Mouse (Mus musculus) midbrain, postnatal 0 days (tissue): Measurements from ENCODE around the gene Pga5. TPM values are rescaled to one million over a fixed set of nuclear protein-coding genes. Genes with fewer than 3 reads are reported as not detected.

ENCODE experiments used
- ATAC-seq: fragments of 200-750 bp; cut with Nextera tagmentation; 2 replicates; pipeline ENCODE4 v1.8.0; 2017; ENCODE audit warnings: moderate number of reproducible peaks, mild to moderate bottlenecking, moderate TSS enrichment, moderate library complexity; ENCODE audit not compliant: low FRiP score
- DNase-seq: peaks from one replicate; pipeline ENCODE4 v3.0.0-alpha.2; 2015; ENCODE audit warnings: low spot score
- H3K27ac ChIP-seq: fragments of 300-500 bp; sonication (generic); 2 replicates; pipeline ENCODE4 v1.5.1; 2014; ENCODE audit warnings: low read depth, mild to moderate bottlenecking, low read length, mixed read lengths
- H3K27me3 ChIP-seq: fragments of 300-500 bp; sonication (generic); 2 replicates; pipeline ENCODE4 v1.6.1; 2014; ENCODE audit warnings: low read length, control low read depth, mixed read lengths; ENCODE audit not compliant: insufficient read depth
- H3K36me3 ChIP-seq: fragments of 300-500 bp; sonication (generic); 2 replicates; pipeline ENCODE4 v1.6.1; 2014; ENCODE audit warnings: low read length, control low read depth, mixed read lengths; ENCODE audit not compliant: insufficient read depth
- H3K4me1 ChIP-seq: fragments of 300-500 bp; sonication (generic); 2 replicates; pipeline ENCODE4 v1.6.1; 2014; ENCODE audit warnings: mild to moderate bottlenecking, control low read depth, antibody characterized with exemption, low read length, mixed read lengths; ENCODE audit not compliant: insufficient read depth
- H3K4me2 ChIP-seq: fragments of 300-500 bp; sonication (generic); 2 replicates; pipeline ENCODE4 v1.6.1; 2014; ENCODE audit warnings: low read depth, mild to moderate bottlenecking, low read length, mixed read lengths; ENCODE audit not compliant: poor library complexity, severe bottlenecking
- H3K4me3 ChIP-seq: fragments of 300-500 bp; sonication (generic); 2 replicates; pipeline ENCODE4 v1.5.1; 2014; ENCODE audit warnings: low read depth, mild to moderate bottlenecking, low read length, moderate library complexity
- H3K9ac ChIP-seq: fragments of 300-500 bp; sonication (generic); replicated peaks from 2 replicates; pipeline ENCODE4 v1.6.1; 2014; ENCODE audit warnings: mild to moderate bottlenecking, low read length, moderate library complexity, mixed read lengths; ENCODE audit not compliant: poor library complexity, severe bottlenecking
- H3K9me3 ChIP-seq: fragments of 300-500 bp; sonication (generic); 2 replicates; pipeline ENCODE4 v1.6.1; 2016; ENCODE audit warnings: low read length, control low read depth
- CTCF ChIP-seq: IDR thresholded peaks from 2 replicates; pipeline ENCODE4 v1.5.1; 2016; ENCODE audit warnings: antibody characterized with exemption, mild to moderate bottlenecking
- WGBS: fragments of 180-500 bp; shearing (Covaris S2); extraction: QIAGEN DNeasy Blood & Tissue Kit; methylation state at CpG from one replicate; pipeline ENCODE4 v1.1.7; 2014; 5-methylcytosine and 5-hydroxymethylcytosine counted together
- polyA plus RNA-seq: library from polyadenylated mRNA; unstranded; fragments of >200 nt; fragmentation: Nextera tagmentation; extraction: Ambion mirVana; gene quantifications from 2 replicates; pipeline ENCODE4 v1.2.1, GENCODE M21; 2015
- total RNA-seq: library from RNA; depleted of rRNA; stranded (reverse); fragments of >200 nt; gene quantifications from 2 replicates; pipeline ENCODE4 v1.2.3, GENCODE M21; 2014; rRNA removed

Gene Pga5
- total and polyA plus RNA-seq, 2 experiments from 2014 or later = not detected

GRCm38 (mm10) chr19:10640589-10641378, 37.1 kb downstream of the Pga5 start:
- ATAC-seq (no peak), DNase-seq (no peak)
- Histone ChIP-seq H3K36me3 (no peaks in the 10 kb centered on the region), H3K4me3 (no peak overlapping the region), H3K9ac (peak overlapping the region; percentile 24; the same call in 1 of the 2 replicates), H3K27ac (no peak overlapping the region), H3K27me3 (no peaks in the 10 kb centered on the region), H3K9me3 (no peaks in the 10 kb centered on the region), H3K4me2 (no peak overlapping the region), H3K4me1 (no peaks in the 10 kb centered on the region)
- 47% methylated on average over 13 of the region's 13 CpGs for WGBS
- no peak for TF ChIP-seq CTCF

GRCm38 (mm10) chr19:10640080-10640479, 37.8 kb downstream of the Pga5 start:
- Histone ChIP-seq H3K4me3 (no peak overlapping the region), H3K9ac (no peak overlapping the region), H3K4me2 (no peak overlapping the region), H3K9me3 (no peaks in the 10 kb centered on the region), H3K27ac (no peak overlapping the region), H3K27me3 (no peaks in the 10 kb centered on the region), H3K4me1 (no peaks in the 10 kb centered on the region), H3K36me3 (no peaks in the 10 kb centered on the region)
- TF ChIP-seq CTCF = no peak
- WGBS = 10% methylated on average over 5 of the region's 5 CpGs
- DNase-seq (no peak), ATAC-seq (no peak)

DNA sequence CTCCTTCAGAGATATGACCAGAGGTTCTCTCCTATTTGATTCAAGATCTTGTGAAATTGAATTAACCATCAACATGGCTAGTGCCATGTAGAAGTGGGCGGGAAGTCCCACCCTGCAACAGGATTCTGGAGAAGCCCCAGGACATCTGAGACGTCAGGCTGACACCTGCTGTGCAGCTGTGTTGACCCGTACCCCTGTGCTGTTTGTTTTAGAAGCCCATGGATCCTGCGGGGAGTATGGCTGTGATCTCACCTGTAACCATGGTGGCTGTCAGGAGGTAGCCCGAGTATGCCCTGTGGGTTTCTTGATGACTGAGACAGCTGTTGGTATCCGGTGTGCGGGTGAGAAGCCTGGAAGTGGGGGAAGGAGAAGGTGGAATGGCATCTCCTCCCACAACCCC, 40.0 kb downstream of the Pga5 start:
- Histone ChIP-seq H3K4me3 (no peak overlapping the region), H3K4me1 (no peaks in the 10 kb centered on the region), H3K27ac (no peak overlapping the region), H3K4me2 (no peak overlapping the region), H3K36me3 (no peaks in the 10 kb centered on the region), H3K27me3 (no peaks in the 10 kb centered on the region), H3K9me3 (no peaks in the 10 kb centered on the region), H3K9ac (no peak overlapping the region)
- no peak for DNase-seq
- no peak for TF ChIP-seq CTCF
- 69% methylated on average over 7 of the region's 7 CpGs for WGBS
- ATAC-seq = no peak

- peak overlapping the region; percentile 55; the same call in 1 of the 2 replicates for H3K27ac ChIP-seq
- peak overlapping the region; percentile 93 for H3K4me2 ChIP-seq
- H3K27me3 ChIP-seq = no peaks in the 10 kb centered on the region
- H3K9ac ChIP-seq = peak overlapping the region; percentile 51
- no peak for TF ChIP-seq CTCF
- DNase-seq (peak; percentile 55), ATAC-seq (peak; percentile 90)
- no peaks in the 10 kb centered on the region for H3K4me1 ChIP-seq
- 3% methylated on average over 21 of the region's 21 CpGs for WGBS
- H3K9me3 ChIP-seq = no peaks in the 10 kb centered on the region
- peaks cover 4% of the 10 kb centered on the region for H3K36me3 ChIP-seq
- peak overlapping the region; percentile 43 for H3K4me3 ChIP-seq
Observed at GRCm38 (mm10) chr19:10634872-10635318, 43.0 kb downstream of the Pga5 start.

GRCm38 (mm10) chr19:10634106-10634871, 43.6 kb downstream of the Pga5 start, which contains the start of gene Vwce:
Gene Vwce (plus strand): TSS chr19:10634213.
- ATAC-seq (peak; percentile 74), DNase-seq (peak; percentile 62)
- Histone ChIP-seq H3K4me1 (no peaks in the 10 kb centered on the region), H3K4me3 (peak within 1 kb of the TSS; percentile 43), H3K27ac (peak within 1 kb of the TSS; percentile 55; the same call in 1 of the 2 replicates), H3K9me3 (no peaks in the 10 kb centered on the region), H3K27me3 (no peaks in the 10 kb centered on the region), H3K4me2 (peak within 1 kb of the TSS; percentile 93), H3K9ac (peak within 1 kb of the TSS; percentile 51), H3K36me3 (peaks cover 10% of the 10 kb centered on the region)
- TF ChIP-seq CTCF = peak; percentile 57
- WGBS = 2% methylated on average over 32 of the region's 32 CpGs

Other genes with a start within 250 kb of the Pga5 start
- 6.2 and 8.7 TPM in 2 replicates for gene Lrrc10b, start 220.6 kb downstream of the Pga5 start, total RNA-seq
- gene Lrrc10b, start 220.6 kb downstream of the Pga5 start, polyA plus RNA-seq = 2.2 and 2.3 TPM in 2 replicates
- gene Ppp1r32, start 195.1 kb downstream of the Pga5 start, total RNA-seq = 4.9 and 7.8 TPM in 2 replicates
- 5.0 and 5.3 TPM in 2 replicates for gene Ppp1r32, start 195.1 kb downstream of the Pga5 start, polyA plus RNA-seq
- gene Cpsf7, start 152.8 kb downstream of the Pga5 start, total RNA-seq = 55.7 and 62.3 TPM in 2 replicates
- gene Cpsf7, start 152.8 kb downstream of the Pga5 start, polyA plus RNA-seq = 36.7 and 40.6 TPM in 2 replicates
- 51.5 and 54.4 TPM in 2 replicates for gene Sdhaf2, start 151.9 kb downstream of the Pga5 start, total RNA-seq
- 56.1 and 64.3 TPM in 2 replicates for gene Sdhaf2, start 151.9 kb downstream of the Pga5 start, polyA plus RNA-seq
- 23.1 and 33.8 TPM in 2 replicates for gene Tmem216, start 121.8 kb downstream of the Pga5 start, total RNA-seq
- 41.5 and 47.0 TPM in 2 replicates for gene Tmem216, start 121.8 kb downstream of the Pga5 start, polyA plus RNA-seq
- gene Cyb561a3, start 100.9 kb downstream of the Pga5 start, total RNA-seq = 19.1 and 32.0 TPM in 2 replicates
- 20.3 and 22.2 TPM in 2 replicates for gene Cyb561a3, start 100.9 kb downstream of the Pga5 start, polyA plus RNA-seq
- 18.5 and 18.8 TPM in 2 replicates for gene Tmem138, start 100.7 kb downstream of the Pga5 start, total RNA-seq
- 32.4 and 33.1 TPM in 2 replicates for gene Tmem138, start 100.7 kb downstream of the Pga5 start, polyA plus RNA-seq
- 247 and 261 TPM in 2 replicates for gene Ddb1, start 72.7 kb downstream of the Pga5 start, total RNA-seq
- 135 TPM in 2 replicates for gene Ddb1, start 72.7 kb downstream of the Pga5 start, polyA plus RNA-seq
- gene Tkfc, start 72.4 kb downstream of the Pga5 start, total RNA-seq = 11.1 and 15.8 TPM in 2 replicates
- 19.5 and 23.3 TPM in 2 replicates for gene Tkfc, start 72.4 kb downstream of the Pga5 start, polyA plus RNA-seq
- gene Vwce, start 43.9 kb downstream of the Pga5 start, total RNA-seq = 2.6 and 2.9 TPM in 2 replicates
- 1.9 and 2.2 TPM in 2 replicates for gene Vwce, start 43.9 kb downstream of the Pga5 start, polyA plus RNA-seq
- gene Vps37c, start 10.7 kb upstream of the Pga5 start, total RNA-seq = 17.5 and 22.4 TPM in 2 replicates
- gene Vps37c, start 10.7 kb upstream of the Pga5 start, polyA plus RNA-seq = 22.9 and 28.0 TPM in 2 replicates
- 0.55 and 0.85 TPM in 2 replicates for gene Cd5, start 60.9 kb upstream of the Pga5 start, total RNA-seq
- gene Cd5, start 60.9 kb upstream of the Pga5 start, polyA plus RNA-seq = 0.50 and 0.53 TPM in 2 replicates
- not detected in 2 replicates for gene Cd6, start 152.0 kb upstream of the Pga5 start, total RNA-seq
- 0.22 TPM in 1 of 2 replicates, not detected in the other for gene Cd6, start 152.0 kb upstream of the Pga5 start, polyA plus RNA-seq
- 1.3 and 1.7 TPM in 2 replicates for gene Slc15a3, start 161.7 kb upstream of the Pga5 start, total RNA-seq
- gene Slc15a3, start 161.7 kb upstream of the Pga5 start, polyA plus RNA-seq = 0.33 and 0.56 TPM in 2 replicates
- gene Tmem132a, start 191.9 kb upstream of the Pga5 start, total RNA-seq = 403 and 429 TPM in 2 replicates
- gene Tmem132a, start 191.9 kb upstream of the Pga5 start, polyA plus RNA-seq = 207 and 213 TPM in 2 replicates
- 21.3 and 22.9 TPM in 2 replicates for gene Tmem109, start 203.9 kb upstream of the Pga5 start, total RNA-seq
- gene Tmem109, start 203.9 kb upstream of the Pga5 start, polyA plus RNA-seq = 39.2 and 39.3 TPM in 2 replicates
- gene Prpf19, start 217.2 kb upstream of the Pga5 start, total RNA-seq = 281 and 298 TPM in 2 replicates
- gene Prpf19, start 217.2 kb upstream of the Pga5 start, polyA plus RNA-seq = 37.8 and 38.1 TPM in 2 replicates
- 0.14 and 0.82 TPM in 2 replicates for gene Zp1, start 242.6 kb upstream of the Pga5 start, total RNA-seq
- 0.98 and 1.4 TPM in 2 replicates for gene Zp1, start 242.6 kb upstream of the Pga5 start, polyA plus RNA-seq